Mouse (Mus musculus) erythroblast, embryonic 14.5 days (primary cell): ENCODE measurements around the gene Slc25a4.

Experiments
- GATA1 ChIP-seq: IDR thresholded peaks from 2 replicates; pipeline ENCODE4 v1.6.1; 2012; ENCODE audit warnings: low read length, inconsistent platforms, mixed read lengths
- TAL1 ChIP-seq: IDR thresholded peaks from 3 replicates; pipeline ENCODE4 v1.6.1; 2012; ENCODE audit warnings: low read length, inconsistent platforms, mixed read lengths

DNA sequence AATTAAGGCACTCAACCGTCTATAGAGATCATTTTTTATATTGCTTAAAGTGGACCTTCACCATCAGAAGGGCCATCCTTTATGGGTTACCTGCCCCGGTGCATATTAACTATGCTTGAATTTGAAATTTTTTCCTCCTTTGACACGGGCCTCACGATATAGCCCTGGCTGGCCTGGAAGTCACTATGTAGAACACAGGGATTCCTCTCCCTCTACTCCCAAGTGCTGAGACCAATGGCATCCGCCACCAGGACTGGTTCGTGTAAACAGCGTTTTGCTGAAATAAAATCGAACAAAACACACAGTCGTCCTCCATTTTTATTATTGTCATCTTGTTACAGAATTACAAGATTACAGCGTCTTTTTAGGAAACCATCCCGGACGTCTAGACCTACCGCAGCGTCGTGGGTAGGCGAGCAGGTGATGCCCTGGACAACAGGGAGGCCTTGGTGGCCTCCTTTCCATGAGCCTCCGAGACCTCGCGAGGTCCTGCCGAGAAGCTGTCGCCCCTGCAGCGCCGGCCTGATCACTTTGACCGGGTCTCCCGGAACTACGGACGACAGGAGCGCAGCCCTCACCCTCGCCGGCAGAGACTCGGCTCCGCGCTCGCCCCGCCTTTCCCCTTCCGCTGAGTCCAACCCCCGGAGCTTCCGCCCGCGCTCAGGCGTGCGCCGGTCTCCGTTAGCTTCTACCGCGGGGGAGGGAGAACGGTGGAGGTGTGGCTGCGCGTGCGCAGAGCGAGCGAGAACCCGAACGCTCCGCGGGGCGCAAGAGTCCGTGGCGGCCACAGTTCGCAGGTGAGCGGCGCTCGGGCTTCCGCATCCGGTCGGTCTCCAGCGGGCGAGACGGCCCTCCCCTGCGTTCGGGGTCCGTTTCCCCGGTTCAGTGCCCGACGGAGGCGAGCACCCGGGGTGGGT, 47.9 kb downstream of the Slc25a4 start:
- TF ChIP-seq GATA1 (no peak), TAL1 (no peak)
